Mouse (Mus musculus) 3134 (cell line): ENCODE results near the gene Ccr10.
"Not testable (repeated sequence)": the region's sequence is repeated elsewhere in the genome, so short reads cannot be mapped to it uniquely, and the experiment has no call there.

ENCODE experiments used
- DNase-seq: peaks from one replicate; pipeline ENCODE4 v3.0.0-alpha.2; 2011; ENCODE audit warnings: low spot score; ENCODE audit not compliant: insufficient read length; ENCODE audit errors: extremely low read depth

Ccr10 gene

GRCm38 (mm10) chr11:101130056-101130756 lies 45.0 kb downstream of the Ccr10 start:
- DNase-seq: no peak

DNA sequence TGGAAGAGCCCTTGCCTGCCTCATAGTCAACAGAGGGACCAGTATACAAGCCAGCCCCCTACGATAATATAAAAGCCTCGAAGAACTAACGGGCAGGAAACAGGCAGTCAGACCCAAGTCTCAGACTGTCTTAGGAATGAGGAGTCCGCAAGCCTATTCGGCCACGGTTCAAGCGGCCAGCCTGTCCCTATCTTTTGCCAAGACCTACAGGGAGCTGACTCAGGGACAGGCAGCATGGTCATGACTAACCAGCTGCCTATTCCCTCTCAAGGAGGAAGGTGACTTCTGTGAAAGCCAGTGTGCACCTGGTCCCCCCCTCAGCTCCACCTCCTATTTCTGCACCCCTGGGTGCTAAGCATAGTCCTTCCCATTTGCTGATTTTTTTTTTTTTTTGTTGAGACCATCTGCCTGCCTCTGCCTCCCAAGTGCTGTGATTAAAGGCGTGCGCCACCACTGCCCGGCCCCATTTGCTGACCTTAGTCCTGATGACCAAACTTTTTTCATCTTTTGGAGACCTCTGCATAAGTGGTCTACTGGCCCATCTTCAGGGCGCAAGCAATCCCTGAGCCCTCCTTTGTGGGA lies 46.2 kb downstream of the Ccr10 start:
- no peak for DNase-seq

DNA sequence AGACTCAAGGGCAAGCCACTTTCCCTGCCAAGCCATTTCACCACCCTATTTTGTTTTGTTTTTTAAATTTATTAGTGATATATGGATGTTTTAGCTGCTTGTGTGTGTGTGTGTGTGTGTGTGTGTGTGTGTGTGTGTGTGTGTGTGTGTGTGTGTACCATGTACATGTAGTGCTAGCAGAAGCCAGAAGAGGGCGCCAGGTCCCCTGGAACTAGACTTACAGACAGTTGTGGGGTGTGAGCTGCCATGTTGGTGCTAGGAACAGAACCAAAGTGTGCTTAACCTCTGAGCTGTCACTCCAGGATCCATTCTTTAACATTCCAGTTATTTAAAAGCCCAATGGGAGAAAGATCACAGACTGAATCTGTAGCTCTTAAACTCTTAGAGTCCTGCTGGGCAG lies 48.2 kb downstream of the Ccr10 start:
- DNase-seq: no peak

DNA sequence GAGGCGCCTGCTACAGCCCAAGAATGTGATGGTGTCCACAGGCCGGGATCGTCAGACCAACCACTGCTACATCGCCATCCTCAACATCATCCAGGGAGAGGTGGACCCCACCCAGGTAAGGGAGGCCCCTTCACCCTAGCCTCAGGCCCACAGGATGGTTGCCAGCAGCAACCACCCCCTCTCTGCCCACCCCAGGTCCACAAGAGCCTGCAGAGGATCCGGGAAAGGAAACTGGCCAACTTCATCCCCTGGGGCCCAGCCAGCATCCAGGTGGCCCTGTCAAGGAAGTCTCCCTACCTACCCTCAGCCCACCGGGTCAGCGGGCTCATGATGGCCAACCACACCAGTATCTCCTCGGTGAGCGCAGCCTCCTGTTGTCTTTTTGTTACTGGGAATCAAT lies 50.2 kb downstream of the Ccr10 start:
- DNase-seq: not testable (repeated sequence)

DNA sequence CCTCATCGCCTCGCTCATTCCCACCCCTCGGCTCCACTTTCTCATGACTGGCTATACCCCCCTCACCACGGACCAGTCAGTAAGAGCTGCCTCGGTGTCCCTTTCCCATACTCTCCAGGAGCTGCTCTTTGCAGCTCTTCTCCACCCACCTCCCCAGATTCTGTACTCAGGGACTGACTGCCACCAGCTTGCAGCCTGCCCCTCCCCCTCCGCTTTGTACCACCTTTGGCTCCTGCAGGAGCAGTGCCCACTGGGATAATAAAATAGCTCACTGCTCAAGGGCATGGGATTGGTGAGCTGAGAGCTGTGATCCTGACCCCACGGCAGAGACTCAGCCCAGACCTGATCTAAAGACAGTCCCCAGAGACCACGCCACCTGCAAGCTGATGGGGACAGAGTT lies 50.7 kb downstream of the Ccr10 start:
- DNase-seq: not testable (repeated sequence)
